Mouse (Mus musculus): ENCODE measurements around the gene Gm5849. TPM values are rescaled to one million over a fixed set of nuclear protein-coding genes. Genes with fewer than 3 reads are reported as not detected.
"Not testable (repeated sequence)": the region's sequence is repeated elsewhere in the genome, so short reads cannot be mapped to it uniquely, and the experiment has no call there.

Gm5849 gene
- polyA plus RNA-seq (2017; shearing (Covaris generic)): not detected

GRCm38 (mm10) chr3:90777776-90778175, at the start of gene Gm5849:
Gm5849 (minus strand) TSS chr3:90777876.
- ATAC-seq: not testable (repeated sequence)

GRCm38 (mm10) chr3:90749658-90750057, 28.0 kb downstream of the Gm5849 start:
- ATAC-seq: no peak

GRCm38 (mm10) chr3:90726606-90727005, 51.1 kb downstream of the Gm5849 start, which contains the start of gene Pglyrp4:
Pglyrp4 (plus strand) TSS chr3:90726906.
- no peak for ATAC-seq

Other genes starting within 250 kb of the Gm5849 start
- not detected for gene S100a16, start 240.6 kb downstream of the Gm5849 start, polyA plus RNA-seq (2017; shearing (Covaris generic))
- 1 to 10 TPM; 2.6 to 3.2 TPM for gene S100a3, start 217.3 kb downstream of the Gm5849 start, polyA plus RNA-seq (2017; shearing (Covaris generic))
- not detected for gene S100a2, start 187.6 kb downstream of the Gm5849 start, polyA plus RNA-seq (2017; shearing (Covaris generic))
- gene Gm42674, start 176.0 kb downstream of the Gm5849 start, polyA plus RNA-seq (2017; shearing (Covaris generic)): not detected
- 100 to 1,000 TPM; 152 to 248 TPM for gene S100a4, start 174.1 kb downstream of the Gm5849 start, polyA plus RNA-seq (2017; shearing (Covaris generic))
- not detected for gene S100a5, start 169.4 kb downstream of the Gm5849 start, polyA plus RNA-seq (2017; shearing (Covaris generic))
- gene S100a6, start 165.0 kb downstream of the Gm5849 start, polyA plus RNA-seq (2017; shearing (Covaris generic)): 100 to 1,000 TPM; 548 to 785 TPM
- not detected for gene S100a7a, start 123.9 kb downstream of the Gm5849 start, polyA plus RNA-seq (2017; shearing (Covaris generic))
- 1 to 10 TPM in 1 of 2 experiments, not detected in 1; 1.8 TPM for gene S100a8, start 108.9 kb downstream of the Gm5849 start, polyA plus RNA-seq (2017; shearing (Covaris generic))
- gene S100a9, start 82.2 kb downstream of the Gm5849 start, polyA plus RNA-seq (2017; shearing (Covaris generic)): 1 to 10 TPM in 1 of 2 experiments, not detected in 1; 1.3 TPM
- gene Pglyrp4, start 51.0 kb downstream of the Gm5849 start, polyA plus RNA-seq (2017; shearing (Covaris generic)): not detected

All from activated CD4-positive, CD25-positive, alpha-beta regulatory T cell, adult 4 months (primary cell).